Mouse (Mus musculus) forebrain, embryonic 15.5 days (tissue): Measurements from ENCODE around the gene Mrap. TPM values are rescaled to one million over a fixed set of nuclear protein-coding genes. Genes with fewer than 3 reads are reported as not detected.

ENCODE experiments used
- ATAC-seq: fragments of 200-750 bp; cut with Nextera tagmentation; replicated peaks from 2 replicates; pipeline ENCODE4 v1.8.0; 2017; ENCODE audit warnings: mild to moderate bottlenecking, moderate TSS enrichment, moderate library complexity
- H3K27ac ChIP-seq: fragments of 300-500 bp; sonication (generic); replicated peaks from 2 replicates; pipeline ENCODE4 v1.5.1; 2015; ENCODE audit warnings: mild to moderate bottlenecking, inconsistent platforms
- H3K27me3 ChIP-seq: fragments of 300-500 bp; sonication (generic); 2 replicates; pipeline ENCODE4 v1.6.1; 2015; ENCODE audit warnings: inconsistent platforms
- H3K36me3 ChIP-seq: fragments of 300-500 bp; sonication (generic); 2 replicates; pipeline ENCODE4 v1.6.1; 2015; ENCODE audit warnings: mild to moderate bottlenecking, inconsistent platforms
- H3K4me1 ChIP-seq: fragments of 300-500 bp; sonication (generic); 2 replicates; pipeline ENCODE4 v1.6.1; 2015; ENCODE audit warnings: inconsistent platforms
- H3K4me2 ChIP-seq: fragments of 300-500 bp; sonication (generic); replicated peaks from 2 replicates; pipeline ENCODE4 v1.6.1; 2015; ENCODE audit warnings: mild to moderate bottlenecking, inconsistent platforms
- H3K4me3 ChIP-seq: fragments of 300-500 bp; sonication (generic); 2 replicates; pipeline ENCODE4 v1.5.1; 2015; ENCODE audit warnings: mild to moderate bottlenecking, inconsistent platforms
- H3K9ac ChIP-seq: fragments of 300-500 bp; sonication (generic); replicated peaks from 2 replicates; pipeline ENCODE4 v1.6.1; 2015; ENCODE audit warnings: mild to moderate bottlenecking, inconsistent platforms
- H3K9me3 ChIP-seq: fragments of 300-500 bp; sonication (generic); 2 replicates; pipeline ENCODE4 v1.6.1; 2016; ENCODE audit warnings: inconsistent platforms
- WGBS: fragments of 180-500 bp; shearing (Covaris S2); methylation state at CpG from one replicate; pipeline ENCODE4 v1.1.7; 2015; ENCODE audit warnings: mixed read lengths; 5-methylcytosine and 5-hydroxymethylcytosine counted together
- polyA plus RNA-seq: library from polyadenylated mRNA; unstranded; fragments of >200 nt; fragmentation: Nextera tagmentation; extraction: Ambion mirVana; gene quantifications from 2 replicates; pipeline ENCODE4 v1.2.1, GENCODE M21; 2015

Mrap gene
- not detected in 2 replicates for polyA plus RNA-seq

- Histone ChIP-seq H3K4me3 (no peak within 1 kb of the TSS), H3K36me3 (no peaks in the 10 kb centered on the region), H3K9ac (no peak within 1 kb of the TSS), H3K27me3 (no peaks in the 10 kb centered on the region), H3K27ac (no peak within 1 kb of the TSS), H3K9me3 (no peaks in the 10 kb centered on the region), H3K4me1 (no peaks in the 10 kb centered on the region), H3K4me2 (no peak within 1 kb of the TSS)
- ATAC-seq = no peak
- 88% methylated on average over 26 of the region's 26 CpGs for WGBS
These were observed at the start of gene Mrap for GRCm38 (mm10) chr16:90738092-90738956. Mrap (plus strand) TSS chr16:90738207.

GRCm38 (mm10) chr16:90692704-90693385 is 45.2 kb upstream of the Mrap start:
- H3K27me3 ChIP-seq = no peaks in the 10 kb centered on the region
- no peak overlapping the region for H3K4me3 ChIP-seq
- no peaks in the 10 kb centered on the region for H3K9me3 ChIP-seq
- 0 out of 2 replicates have a peak, but pooled peaks have one; percentile 38 for ATAC-seq
- H3K4me1 ChIP-seq = peaks cover 6% of the 10 kb centered on the region; the same call in 1 of the 2 replicates
- WGBS = 62% methylated on average over 15 of the region's 15 CpGs
- no peak overlapping the region for H3K4me2 ChIP-seq
- peak overlapping the region; percentile 43 for H3K27ac ChIP-seq
- no peaks in the 10 kb centered on the region for H3K36me3 ChIP-seq
- no peak overlapping the region for H3K9ac ChIP-seq

GRCm38 (mm10) chr16:90693625-90694024 is 44.4 kb upstream of the Mrap start:
- H3K36me3 ChIP-seq = no peaks in the 10 kb centered on the region
- peaks cover 6% of the 10 kb centered on the region; the same call in 1 of the 2 replicates for H3K4me1 ChIP-seq
- H3K4me2 ChIP-seq = no peak overlapping the region
- no peak for ATAC-seq
- no peaks in the 10 kb centered on the region for H3K9me3 ChIP-seq
- no peak overlapping the region for H3K4me3 ChIP-seq
- no peak overlapping the region for H3K9ac ChIP-seq
- H3K27me3 ChIP-seq = no peaks in the 10 kb centered on the region
- no peak overlapping the region for H3K27ac ChIP-seq
- 91% methylated on average over 5 of the region's 5 CpGs for WGBS

GRCm38 (mm10) chr16:90694719-90695118 is 43.3 kb upstream of the Mrap start:
- H3K27ac ChIP-seq = no peak overlapping the region
- WGBS = 68% methylated on average over 9 of the region's 9 CpGs
- no peak for ATAC-seq
- H3K4me1 ChIP-seq = peaks cover 6% of the 10 kb centered on the region; the same call in 1 of the 2 replicates
- no peaks in the 10 kb centered on the region for H3K36me3 ChIP-seq
- no peak overlapping the region for H3K4me3 ChIP-seq
- H3K27me3 ChIP-seq = no peaks in the 10 kb centered on the region
- no peaks in the 10 kb centered on the region for H3K9me3 ChIP-seq
- no peak overlapping the region for H3K4me2 ChIP-seq
- no peak overlapping the region for H3K9ac ChIP-seq

- no peaks in the 10 kb centered on the region for H3K27me3 ChIP-seq
- no peaks in the 10 kb centered on the region for H3K9me3 ChIP-seq
- H3K4me1 ChIP-seq = peaks cover 6% of the 10 kb centered on the region; the same call in 1 of the 2 replicates
- ATAC-seq = no peak
- H3K4me3 ChIP-seq = no peak overlapping the region
- H3K9ac ChIP-seq = no peak overlapping the region
- no peak overlapping the region for H3K27ac ChIP-seq
- 72% methylated on average over 10 of the region's 10 CpGs for WGBS
- no peak overlapping the region for H3K4me2 ChIP-seq
- H3K36me3 ChIP-seq = no peaks in the 10 kb centered on the region
These were observed 42.9 kb upstream of the Mrap start for GRCm38 (mm10) chr16:90695121-90695520.

GRCm38 (mm10) chr16:90696306-90696705 is 41.7 kb upstream of the Mrap start:
- no peak overlapping the region for H3K4me3 ChIP-seq
- no peak for ATAC-seq

GRCm38 (mm10) chr16:90699390-90699789 is 38.6 kb upstream of the Mrap start:
- WGBS = 79% methylated on average over 14 of the region's 14 CpGs

More at GRCm38 (mm10) chr16:90696306-90696705, 41.7 kb upstream of the Mrap start:
- no peaks in the 10 kb centered on the region for H3K36me3 ChIP-seq
- H3K27me3 ChIP-seq = no peaks in the 10 kb centered on the region
- 49% methylated on average over 9 of the region's 9 CpGs for WGBS
- H3K9me3 ChIP-seq = no peaks in the 10 kb centered on the region
- no peak overlapping the region for H3K9ac ChIP-seq
- H3K27ac ChIP-seq = no peak overlapping the region
- H3K4me1 ChIP-seq = peaks cover 6% of the 10 kb centered on the region; the same call in 1 of the 2 replicates
- no peak overlapping the region for H3K4me2 ChIP-seq

GRCm38 (mm10) chr16:90701541-90701940 is 36.5 kb upstream of the Mrap start:
- ATAC-seq = no peak
- Histone ChIP-seq H3K9me3 (no peaks in the 10 kb centered on the region), H3K27me3 (no peaks in the 10 kb centered on the region), H3K36me3 (no peaks in the 10 kb centered on the region), H3K4me1 (no peaks in the 10 kb centered on the region), H3K9ac (no peak overlapping the region), H3K4me3 (no peak overlapping the region), H3K27ac (no peak overlapping the region), H3K4me2 (no peak overlapping the region)
- 87% methylated on average over 2 of the region's 2 CpGs for WGBS

More at GRCm38 (mm10) chr16:90699390-90699789, 38.6 kb upstream of the Mrap start:
- ATAC-seq = no peak
- no peak overlapping the region for H3K9ac ChIP-seq
- no peaks in the 10 kb centered on the region for H3K9me3 ChIP-seq
- H3K27ac ChIP-seq = no peak overlapping the region
- no peaks in the 10 kb centered on the region for H3K4me1 ChIP-seq
- H3K4me3 ChIP-seq = no peak overlapping the region
- no peaks in the 10 kb centered on the region for H3K27me3 ChIP-seq
- no peak overlapping the region for H3K4me2 ChIP-seq
- no peaks in the 10 kb centered on the region for H3K36me3 ChIP-seq

GRCm38 (mm10) chr16:90703646-90704045 is 34.4 kb upstream of the Mrap start:
- no peak for ATAC-seq
- no peaks in the 10 kb centered on the region for H3K27me3 ChIP-seq
- no peak overlapping the region for H3K9ac ChIP-seq

GRCm38 (mm10) chr16:90704161-90704825 is 33.7 kb upstream of the Mrap start:
- H3K4me1 ChIP-seq = peaks cover 6% of the 10 kb centered on the region
- no peak for ATAC-seq
- H3K4me2 ChIP-seq = no peak overlapping the region
- H3K27ac ChIP-seq = no peak overlapping the region
- no peaks in the 10 kb centered on the region for H3K36me3 ChIP-seq
- H3K27me3 ChIP-seq = no peaks in the 10 kb centered on the region
- WGBS = 90% methylated on average over 13 of the region's 13 CpGs
- no peak overlapping the region for H3K4me3 ChIP-seq
- no peak overlapping the region for H3K9ac ChIP-seq
- H3K9me3 ChIP-seq = no peaks in the 10 kb centered on the region

More at GRCm38 (mm10) chr16:90703646-90704045, 34.4 kb upstream of the Mrap start:
- Histone ChIP-seq H3K4me2 (no peak overlapping the region), H3K4me3 (no peak overlapping the region), H3K36me3 (no peaks in the 10 kb centered on the region), H3K27ac (no peak overlapping the region), H3K4me1 (no peaks in the 10 kb centered on the region), H3K9me3 (no peaks in the 10 kb centered on the region)
- 46% methylated on average over 1 of the region's 1 CpGs for WGBS

- Histone ChIP-seq H3K4me3 (no peak overlapping the region), H3K4me1 (peaks cover 25% of the 10 kb centered on the region), H3K4me2 (no peak overlapping the region), H3K27me3 (no peaks in the 10 kb centered on the region), H3K36me3 (no peaks in the 10 kb centered on the region), H3K9me3 (no peaks in the 10 kb centered on the region), H3K27ac (no peak overlapping the region), H3K9ac (no peak overlapping the region)
- 59% methylated on average over 3 of the region's 3 CpGs for WGBS
- ATAC-seq = no peak
These were observed 31.7 kb upstream of the Mrap start for GRCm38 (mm10) chr16:90706279-90706678.
